Mouse (Mus musculus) testis, adult 2 months (tissue): Measurements from ENCODE around the gene Lrrc3c. TPM values are rescaled to one million over a fixed set of nuclear protein-coding genes. Genes with fewer than 3 reads are reported as not detected.
A peak's percentile ranks its signal among the peaks of the same experiment; 100 is the strongest.
"Not testable (repeated sequence)": the region's sequence is repeated elsewhere in the genome, so short reads cannot be mapped to it uniquely, and the experiment has no call there.

Source experiments
- H3K27ac ChIP-seq: fragments of 200-500 bp; 2 replicates; pipeline ENCODE4 v1.5.1; 2012; ENCODE audit warnings: low read depth, low read length; ENCODE audit not compliant: control insufficient read depth, insufficient read depth
- H3K27me3 ChIP-seq: fragments of 200-500 bp; 2 replicates; pipeline ENCODE4 v1.6.1; 2012; ENCODE audit warnings: mild to moderate bottlenecking, low read length, moderate library complexity; ENCODE audit not compliant: control insufficient read depth, insufficient read depth
- H3K36me3 ChIP-seq: fragments of 200-500 bp; 2 replicates; pipeline ENCODE4 v1.6.1; 2012; ENCODE audit warnings: mild to moderate bottlenecking, low read length; ENCODE audit not compliant: control insufficient read depth, insufficient read depth
- H3K4me1 ChIP-seq: fragments of 200-500 bp; 2 replicates; pipeline ENCODE4 v1.6.1; 2012; ENCODE audit warnings: low read length; ENCODE audit not compliant: control insufficient read depth, insufficient read depth
- H3K4me3 ChIP-seq: fragments of 200-500 bp; 2 replicates; pipeline ENCODE4 v1.5.1; 2012; ENCODE audit warnings: low read depth, mild to moderate bottlenecking, low read length, moderate library complexity, mixed read lengths; ENCODE audit not compliant: control insufficient read depth
- CTCF ChIP-seq: fragments of 200-500 bp; IDR thresholded peaks from 2 replicates; pipeline ENCODE4 v1.5.1; 2012; ENCODE audit warnings: low read depth, mild to moderate bottlenecking, inconsistent platforms, low read length, moderate library complexity; ENCODE audit not compliant: control insufficient read depth, insufficient read depth, insufficient replicate concordance
- POLR2A ChIP-seq: fragments of 200-500 bp; IDR thresholded peaks from 2 replicates; pipeline ENCODE4 v1.6.1; 2012; ENCODE audit warnings: low read depth, mild to moderate bottlenecking, inconsistent platforms, low read length, moderate library complexity; ENCODE audit not compliant: control insufficient read depth
- polyA plus RNA-seq: library from polyadenylated mRNA; depleted of rRNA; stranded (reverse); fragments of >200 nt; gene quantifications from 2 replicates; pipeline ENCODE4 v1.2.3, GENCODE M21; 2012

The Lrrc3c gene
- polyA plus RNA-seq, 1 experiment: not detected

GRCm38 (mm10) chr11:98606763-98607162 lies 8.7 kb downstream of the Lrrc3c start:
- H3K4me1 ChIP-seq: peaks cover 6% of the 10 kb centered on the region
- no peaks in the 10 kb centered on the region for H3K36me3 ChIP-seq
- H3K27me3 ChIP-seq: no peaks in the 10 kb centered on the region
- TF ChIP-seq POLR2A (no peak), CTCF (peak; percentile 13; the same call in 1 of the 2 replicates)
- H3K27ac ChIP-seq: no peak overlapping the region
- no peak overlapping the region for H3K4me3 ChIP-seq

- TF ChIP-seq POLR2A: no peak
- no peak for TF ChIP-seq CTCF
- H3K27ac ChIP-seq: no peak overlapping the region
These were observed 22.7 kb downstream of the Lrrc3c start for GRCm38 (mm10) chr11:98620791-98621190.

GRCm38 (mm10) chr11:98623981-98624380 lies 25.9 kb downstream of the Lrrc3c start:
- H3K27me3 ChIP-seq, H3K36me3 ChIP-seq, H3K4me1 ChIP-seq, H3K4me3 ChIP-seq, H3K27ac ChIP-seq: not testable (repeated sequence)

More at GRCm38 (mm10) chr11:98620791-98621190, 22.7 kb downstream of the Lrrc3c start:
- no peak overlapping the region for H3K4me3 ChIP-seq
- H3K4me1 ChIP-seq: no peaks in the 10 kb centered on the region
- H3K27me3 ChIP-seq: no peaks in the 10 kb centered on the region
- H3K36me3 ChIP-seq: no peaks in the 10 kb centered on the region

- not testable (repeated sequence) for H3K4me1 ChIP-seq
These were observed 26.3 kb downstream of the Lrrc3c start for GRCm38 (mm10) chr11:98624381-98624780.

GRCm38 (mm10) chr11:98625611-98626410 lies 27.7 kb downstream of the Lrrc3c start, which contains the start of the genes Gm12355 and Gsdma3:
Gm12355 (minus strand) TSS chr11:98625661.
Gsdma3 (plus strand) TSS chr11:98626360.
- TF ChIP-seq CTCF (no peak), POLR2A (no peak)
- H3K36me3 ChIP-seq: no peaks in the 10 kb centered on the region
- no peak within 1 kb of the TSS for H3K27ac ChIP-seq
- no peaks in the 10 kb centered on the region for H3K4me1 ChIP-seq
- no peaks in the 10 kb centered on the region for H3K27me3 ChIP-seq
- no peak within 1 kb of the TSS for H3K4me3 ChIP-seq

More at GRCm38 (mm10) chr11:98624381-98624780, 26.3 kb downstream of the Lrrc3c start:
- H3K36me3 ChIP-seq, H3K27ac ChIP-seq, H3K4me3 ChIP-seq, H3K27me3 ChIP-seq: not testable (repeated sequence)

DNA sequence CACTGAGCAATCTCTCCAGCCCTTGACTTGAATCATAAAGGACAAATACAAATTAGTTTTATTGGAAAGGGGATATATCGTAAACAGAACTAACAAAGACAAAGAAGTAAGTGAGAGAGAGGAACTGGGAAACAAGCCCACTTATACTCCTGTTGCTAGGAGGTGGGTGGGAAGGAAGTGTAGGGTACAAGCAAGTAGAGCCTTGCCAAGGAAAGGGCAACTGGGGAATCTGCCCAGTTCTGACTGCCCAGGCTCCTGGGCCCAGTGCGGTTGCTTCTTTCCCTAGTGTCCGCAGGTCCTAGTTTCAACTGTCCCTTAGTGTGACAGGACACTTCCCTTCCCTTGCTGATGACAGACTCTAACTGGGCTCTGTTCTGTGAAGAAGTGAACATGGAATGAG lies 30.6 kb downstream of the Lrrc3c start:
- no peak overlapping the region for H3K27ac ChIP-seq
- TF ChIP-seq POLR2A (no peak), CTCF (no peak)
- H3K36me3 ChIP-seq: no peaks in the 10 kb centered on the region
- H3K4me1 ChIP-seq: no peaks in the 10 kb centered on the region
- H3K4me3 ChIP-seq: no peak overlapping the region
- no peaks in the 10 kb centered on the region for H3K27me3 ChIP-seq

GRCm38 (mm10) chr11:98630646-98631045 lies 32.6 kb downstream of the Lrrc3c start:
- TF ChIP-seq CTCF (no peak), POLR2A (no peak)
- no peaks in the 10 kb centered on the region for H3K27me3 ChIP-seq
- no peaks in the 10 kb centered on the region for H3K36me3 ChIP-seq
- no peak overlapping the region for H3K4me3 ChIP-seq
- H3K4me1 ChIP-seq: no peaks in the 10 kb centered on the region
- H3K27ac ChIP-seq: no peak overlapping the region
